In genomic region chr15:27571179-27571578, GRCm38 (mm10) we compare ENCODE assay signal across 13 mouse cellular contexts. TPM values are rescaled to one million over a fixed set of nuclear protein-coding genes. Genes with fewer than 3 reads are reported as not detected.
DNase-seq lines count a peak whose midpoint lies in the region; ATAC-seq and TF ChIP-seq lines count a peak whose summit lies in the region.
"Had no signal": no experiment of that assay in that cellular context is flagged by ENCODE, and none has a peak within 500 bp of the region (broad histone marks: within the 10 kb centered on the region; RNA-seq: fewer than 3 reads in every experiment).

No protein-coding gene starts in this region.

- 0 out of 2 replicates have a peak, but pooled peaks cover 3% of the 10 kb centered on the region for H3K36me3 ChIP-seq in kidney, embryonic 16.5 days (ENCODE audit: insufficient read depth, low read length)
- H3K36me3 ChIP-seq in heart, postnatal 0 days (replicated peaks; ENCODE audit: control insufficient read depth, insufficient read depth, low read length), result peaks cover 45% of the 10 kb centered on the region

- no peak for ATAC-seq in kidney, embryonic 16.5 days (ENCODE audit: low FRiP score, low TSS enrichment)
- peak; percentile 39 for ATAC-seq in heart, postnatal 0 days (ENCODE audit: insufficient read depth, low read depth)
- ATAC-seq: forebrain, embryonic 15.5 days; midbrain, embryonic 13.5 days had no signal

- no peak overlapping the region for H3K4me3 ChIP-seq in kidney, embryonic 16.5 days (ENCODE audit: low read length)
- no peak overlapping the region for H3K4me3 ChIP-seq in heart, postnatal 0 days (ENCODE audit: low read depth, low read length)
- H3K4me3 ChIP-seq: forebrain, embryonic 15.5 days; liver, embryonic 15.5 days; midbrain, embryonic 13.5 days; neural tube, embryonic 12.5 days had no signal

- no peak overlapping the region for H3K9ac ChIP-seq in kidney, embryonic 16.5 days (replicated peaks; ENCODE audit: low read length)
- no peak overlapping the region for H3K9ac ChIP-seq in heart, postnatal 0 days (replicated peaks; ENCODE audit: low read depth, low read length)
- H3K9ac ChIP-seq: forebrain, embryonic 15.5 days; liver, embryonic 15.5 days; midbrain, embryonic 13.5 days; neural tube, embryonic 12.5 days had no signal

- no peak overlapping the region for H3K27ac ChIP-seq in kidney, embryonic 16.5 days (ENCODE audit: low read length)
- peak overlapping the region; percentile 64; the same call in 1 of the 2 replicates for H3K27ac ChIP-seq in heart, postnatal 0 days (ENCODE audit: low read depth)
- H3K27ac ChIP-seq: forebrain, embryonic 15.5 days; liver, embryonic 15.5 days; midbrain, embryonic 13.5 days; neural tube, embryonic 12.5 days had no signal

- WGBS in kidney, embryonic 16.5 days, result 86% methylated on average over 8 of the region's 8 CpGs
- WGBS in heart, postnatal 0 days, result 58% methylated on average over 8 of the region's 8 CpGs

- TF ChIP-seq EP300 in heart, postnatal 0 days (IDR thresholded peaks at IDR 0.05; ENCODE audit: low read depth), result no peak

- DNase-seq in cerebellum, adult 9-11 months, result peak; percentile 47
- no peak for DNase-seq in cerebellum, adult 11 months
- DNase-seq in kidney, adult 18-20 months, result peak; percentile 7
- peak; percentile 56 for DNase-seq in adrenal gland, postnatal 25 days
- DNase-seq in heart, postnatal 0 days (ENCODE audit: low spot score), result peak; percentile 45
- DNase-seq in ovary, postnatal 10 days (ENCODE audit: low spot score), result no peak
- no peak for DNase-seq in right cerebral cortex, adult 2 months (ENCODE audit: low spot score in 2 of 2)
- DNase-seq: retina, postnatal 1 day had no signal

- H3K4me2 ChIP-seq in kidney, embryonic 16.5 days (replicated peaks; ENCODE audit: low read depth, low read length), result no peak overlapping the region
- no peak overlapping the region for H3K4me2 ChIP-seq in heart, postnatal 0 days (ENCODE audit: low read depth, low read length)
- H3K4me2 ChIP-seq: forebrain, embryonic 15.5 days; liver, embryonic 15.5 days; midbrain, embryonic 13.5 days; neural tube, embryonic 12.5 days had no signal

- TF ChIP-seq CTCF in heart, postnatal 0 days (IDR thresholded peaks at IDR 0.05; ENCODE audit: low read depth), result no peak

- no peaks in the 10 kb centered on the region for H3K9me3 ChIP-seq in kidney, embryonic 16.5 days (ENCODE audit: low read length)
- no peaks in the 10 kb centered on the region for H3K9me3 ChIP-seq in heart, postnatal 0 days (replicated peaks; ENCODE audit: control insufficient read depth, low read length)
- H3K9me3 ChIP-seq: forebrain, embryonic 15.5 days; liver, embryonic 15.5 days; midbrain, embryonic 13.5 days; neural tube, embryonic 12.5 days had no signal

- H3K4me1 ChIP-seq in kidney, embryonic 16.5 days (ENCODE audit: insufficient read depth, low read length), result no peaks in the 10 kb centered on the region
- H3K4me1 ChIP-seq in heart, postnatal 0 days (ENCODE audit: control insufficient read depth, insufficient read depth), result peaks cover 11% of the 10 kb centered on the region
- H3K4me1 ChIP-seq: liver, embryonic 15.5 days; neural tube, embryonic 12.5 days had no signal

- H3K27me3 ChIP-seq in kidney, embryonic 16.5 days (ENCODE audit: insufficient read depth, low read length), result no peaks in the 10 kb centered on the region
- no peaks in the 10 kb centered on the region for H3K27me3 ChIP-seq in heart, postnatal 0 days (ENCODE audit: control insufficient read depth, insufficient read depth, low read length)
- H3K27me3 ChIP-seq: forebrain, embryonic 15.5 days; liver, embryonic 15.5 days; midbrain, embryonic 13.5 days; neural tube, embryonic 12.5 days had no signal

RNA-seq across cellular contexts. Expression of gene Otulin, which starts 59.3 kb away (rescaled TPM):
- polyA plus RNA-seq in kidney, embryonic 16.5 days (2015; fragmentation: Nextera tagmentation; extraction: Ambion mirVana), result 13.6 and 30.1 TPM in 2 replicates
- 36.3 and 42.4 TPM in 2 replicates for total RNA-seq in adrenal gland, postnatal 25 days (2021)
- 32.3 and 36.1 TPM in 2 replicates for total RNA-seq in heart, postnatal 0 days (2014; rRNA removed; ENCODE audit: low replicate concordance)
- 24.3 and 26.3 TPM in 2 replicates for polyA plus RNA-seq in heart, postnatal 0 days (2015; fragmentation: Nextera tagmentation; extraction: Ambion mirVana)

Comparison
In these comparisons a context has a peak if more than half of its experiments do, and no peak if none do; other contexts are left out.
1. DNase-seq: peak in cerebellum, adult 9-11 months (single experiment), kidney, adult 18-20 months (single experiment), adrenal gland, postnatal 25 days (single experiment) and heart, postnatal 0 days (single experiment); none in cerebellum, adult 11 months (single experiment), ovary, postnatal 10 days (single experiment) and right cerebral cortex, adult 2 months (0 of 2).